Mouse (Mus musculus) CD4-positive, CD25-positive, alpha-beta regulatory T cell, adult 2 months (primary cell): ENCODE measurements around the gene Tet2.
"Not testable (repeated sequence)": the region's sequence is repeated elsewhere in the genome, so short reads cannot be mapped to it uniquely, and the experiment has no call there.

ENCODE experiments used
- DNase-seq: peaks from one replicate; pipeline ENCODE4 v3.0.0-alpha.2; 2012; ENCODE audit warnings: low read depth, low spot score

The Tet2 gene

GRCm38 (mm10) chr3:133544551-133545303, at the start of gene Tet2:
TSS of gene Tet2 (minus strand) at chr3:133545139.
- DNase-seq = peak; percentile 78

DNA sequence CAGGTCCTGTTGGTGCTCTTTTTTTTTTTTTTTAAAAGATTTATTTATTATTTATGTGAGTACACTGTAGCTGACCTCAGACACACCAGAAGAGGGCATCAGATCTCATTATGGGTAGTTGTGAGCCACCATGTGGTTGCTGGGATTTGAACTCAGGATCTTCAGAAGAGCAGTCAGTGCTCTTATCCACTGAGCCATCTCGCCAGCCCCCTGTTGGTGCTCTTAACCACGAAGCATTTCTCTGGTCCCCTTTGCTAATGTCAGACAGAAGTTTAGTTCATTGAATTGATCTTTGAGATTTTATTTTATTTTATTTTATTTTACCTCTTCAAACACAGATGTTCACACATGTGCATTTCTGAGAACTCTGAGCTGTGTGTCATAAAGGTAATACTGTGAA, 48.1 kb upstream of the Tet2 start:
- not testable (repeated sequence) for DNase-seq

- no peak for DNase-seq
Observed at GRCm38 (mm10) chr3:133590506-133591152, 45.7 kb upstream of the Tet2 start.

GRCm38 (mm10) chr3:133585010-133585409, 40.1 kb upstream of the Tet2 start:
- no peak for DNase-seq

DNA sequence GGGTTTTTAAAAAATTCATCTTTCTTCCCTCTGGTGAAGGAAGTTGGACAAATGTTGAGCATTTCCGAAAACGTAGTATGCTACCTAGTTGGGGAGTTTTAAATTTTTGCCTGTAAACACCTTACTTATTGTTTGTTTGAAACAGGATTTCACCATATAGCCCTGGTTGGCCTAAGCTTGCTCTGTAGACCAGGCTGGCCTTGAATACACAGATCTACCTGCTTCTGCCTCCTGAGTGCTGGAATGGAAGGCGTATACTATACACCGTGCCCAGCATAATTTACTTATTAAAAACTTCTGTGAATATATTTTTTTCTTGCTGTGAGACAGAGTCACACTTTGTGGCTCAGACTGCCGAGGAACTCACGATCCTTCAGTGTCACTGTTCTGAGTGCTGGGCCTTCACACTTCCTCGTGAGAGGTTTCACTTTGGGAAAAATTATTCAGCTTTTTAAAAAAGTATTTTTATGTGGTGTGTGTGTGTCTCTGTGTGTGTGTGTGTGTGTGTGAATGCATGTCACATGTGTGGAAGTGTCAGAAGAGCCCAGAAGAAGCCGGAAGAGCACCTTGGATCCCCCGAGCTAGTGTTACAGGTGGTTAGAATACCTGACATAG, 38.6 kb upstream of the Tet2 start:
- no peak for DNase-seq

- peak; percentile 27 for DNase-seq
Observed at GRCm38 (mm10) chr3:133582969-133583368, 38.0 kb upstream of the Tet2 start.

- DNase-seq = peak; percentile 33
Observed at GRCm38 (mm10) chr3:133582096-133582495, 37.2 kb upstream of the Tet2 start.

DNA sequence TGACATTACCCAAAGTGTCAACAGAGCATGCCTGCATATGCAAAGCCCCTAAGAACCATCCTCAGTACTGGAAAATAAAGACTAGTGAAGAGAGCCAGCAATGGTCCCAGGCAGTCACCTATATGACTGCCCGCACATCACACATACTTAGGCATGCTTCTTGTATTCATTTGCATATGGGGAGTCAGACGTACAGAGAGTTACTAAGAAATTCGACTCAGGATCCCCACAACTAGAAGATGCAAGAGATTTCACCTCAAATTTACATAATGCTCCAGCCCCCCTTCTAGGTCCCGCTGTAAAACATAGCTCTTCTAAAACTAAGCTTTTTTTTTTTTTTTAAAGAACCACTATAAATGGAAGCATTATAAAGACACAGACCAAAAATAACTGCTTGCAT, 36.6 kb upstream of the Tet2 start:
- DNase-seq = no peak

DNA sequence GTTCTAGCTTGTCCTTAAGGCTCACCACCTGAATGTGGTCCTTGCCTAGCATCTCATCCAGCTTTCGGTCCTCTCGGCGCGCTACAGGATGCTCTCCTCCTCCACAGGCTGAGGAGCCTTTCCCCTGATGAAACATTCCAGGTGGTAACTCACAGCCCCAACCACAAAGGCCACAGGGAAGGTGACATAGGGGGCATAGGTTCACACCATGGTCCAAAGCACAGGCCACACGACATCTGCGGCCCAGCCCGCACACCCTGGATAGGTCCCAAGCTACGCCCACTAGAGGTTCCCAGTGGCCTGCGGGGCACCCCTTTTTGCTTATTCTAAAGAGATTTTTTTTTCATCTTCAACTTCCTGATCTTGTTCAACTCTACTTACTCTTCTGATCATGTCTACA, 34.7 kb upstream of the Tet2 start:
- no peak for DNase-seq

DNA sequence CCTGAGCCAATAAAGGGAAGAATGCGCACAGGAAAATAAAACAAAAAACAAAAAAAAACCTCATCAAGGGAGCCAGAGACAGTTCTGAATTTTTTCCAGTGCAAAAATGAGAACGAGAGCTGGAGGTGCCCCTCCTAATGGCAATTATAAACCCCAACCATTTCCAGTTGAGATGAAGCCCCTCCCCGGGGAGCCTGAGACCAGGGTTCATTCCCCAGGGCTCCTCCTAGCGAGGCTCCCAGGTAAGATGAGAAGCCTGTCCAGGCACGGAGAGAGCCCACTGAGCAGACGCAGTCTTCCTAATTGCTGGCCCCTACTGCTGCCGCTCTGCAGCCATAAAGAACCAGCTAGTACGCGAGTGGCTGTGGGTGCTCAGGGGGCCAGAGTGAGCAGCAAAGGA, 34.2 kb upstream of the Tet2 start:
- DNase-seq = no peak

GRCm38 (mm10) chr3:133574969-133575368, 30.0 kb upstream of the Tet2 start:
- DNase-seq = no peak

DNA sequence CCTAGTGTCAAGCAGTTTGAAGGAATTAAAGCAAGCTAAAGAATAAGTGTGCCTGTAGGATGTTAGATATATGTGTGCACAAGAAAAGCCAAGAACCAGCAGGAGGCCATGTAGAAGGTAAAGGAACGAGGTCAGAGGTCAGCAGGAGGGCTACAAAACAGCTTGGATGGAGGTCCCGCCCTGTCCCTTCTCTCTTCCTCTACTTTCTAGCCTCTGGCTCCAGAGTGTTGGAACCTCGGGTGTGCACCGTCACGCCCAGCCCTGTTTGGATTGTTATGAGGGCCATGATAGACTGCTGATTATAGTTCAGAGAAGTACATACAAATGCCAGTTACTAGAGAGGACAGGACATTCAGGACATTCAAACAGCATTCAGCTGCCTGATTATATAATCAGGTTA, 27.0 kb upstream of the Tet2 start:
- no peak for DNase-seq

GRCm38 (mm10) chr3:133563503-133564205, 18.7 kb upstream of the Tet2 start:
- peak; percentile 58 for DNase-seq

DNA sequence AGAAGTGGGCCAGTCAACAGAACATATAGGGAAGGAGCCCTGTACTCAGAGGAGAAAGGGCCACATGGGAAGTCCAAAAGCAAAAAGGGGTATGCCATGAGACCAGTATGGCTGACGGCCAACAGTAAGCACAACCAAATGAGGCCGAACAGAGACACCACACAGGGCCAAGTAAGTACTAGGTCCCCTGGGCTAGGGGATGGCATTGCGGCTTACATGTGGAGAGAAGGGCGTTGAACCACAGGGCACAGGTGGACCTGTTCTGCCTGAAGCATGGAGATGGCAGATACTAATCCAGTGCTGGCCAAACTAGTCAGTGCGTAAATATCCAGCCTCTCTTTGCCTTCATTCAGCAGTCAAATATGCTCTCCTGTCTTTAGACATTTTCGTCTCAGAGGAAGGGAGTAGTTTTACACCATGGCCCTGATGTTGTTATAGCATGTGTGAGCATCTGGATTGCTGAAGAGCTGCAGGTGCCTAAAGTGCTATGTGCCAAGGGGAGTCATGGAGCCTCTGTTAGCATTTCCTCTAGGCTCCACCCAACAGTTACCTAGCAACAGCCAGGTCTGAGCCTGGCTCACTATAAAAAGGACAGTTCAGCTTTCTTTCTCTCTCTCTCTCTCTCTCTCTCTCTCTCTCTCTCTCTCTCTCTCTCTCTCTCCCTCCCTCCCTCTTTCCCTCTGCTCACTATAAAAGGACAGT, 14.6 kb upstream of the Tet2 start:
- no peak for DNase-seq

DNA sequence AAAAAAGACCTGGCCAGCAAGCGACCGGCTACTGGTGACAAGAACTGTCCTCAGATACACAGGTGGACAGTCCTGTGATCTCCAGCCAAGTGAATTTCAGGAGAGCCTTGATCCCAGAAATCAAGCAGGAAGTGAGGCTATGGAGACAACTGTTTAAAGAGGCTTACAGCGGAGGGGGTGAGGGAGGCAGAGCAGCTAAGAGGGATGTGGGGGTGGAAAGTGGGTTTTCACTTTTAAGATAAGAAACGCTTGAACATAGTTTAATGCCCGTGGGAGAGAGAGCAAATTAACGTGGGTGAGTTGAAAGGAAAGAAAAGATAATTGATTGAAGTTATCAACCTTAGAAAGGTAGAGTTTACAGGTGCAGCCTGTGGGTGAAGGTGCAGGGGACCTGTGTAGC, 12.7 kb upstream of the Tet2 start:
- DNase-seq = no peak

- DNase-seq = no peak
Observed at GRCm38 (mm10) chr3:133557154-133557553, 12.2 kb upstream of the Tet2 start.

- no peak for DNase-seq
Observed at GRCm38 (mm10) chr3:133555378-133555777, 10.4 kb upstream of the Tet2 start.

- DNase-seq = no peak
Observed at GRCm38 (mm10) chr3:133554552-133555067, 9.7 kb upstream of the Tet2 start.

DNA sequence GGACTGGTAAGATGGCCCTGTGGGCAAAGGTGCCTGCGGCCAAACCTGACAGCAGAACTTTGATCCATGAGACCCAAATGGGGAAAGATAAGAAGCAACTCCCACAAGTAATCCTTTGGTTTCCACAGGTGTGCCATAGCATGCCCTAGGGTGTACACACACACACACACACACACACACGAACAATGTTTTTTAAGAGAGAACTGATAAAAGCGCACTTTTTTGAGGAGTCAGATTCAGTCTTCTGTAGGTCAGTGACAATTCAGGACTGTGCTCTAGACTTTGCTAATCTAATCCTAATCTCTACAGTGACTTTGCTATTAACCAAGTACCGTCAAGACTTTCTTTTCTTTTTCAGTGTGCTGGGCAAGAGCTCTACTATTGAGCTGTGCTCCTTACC, 9.2 kb upstream of the Tet2 start:
- no peak for DNase-seq

DNA sequence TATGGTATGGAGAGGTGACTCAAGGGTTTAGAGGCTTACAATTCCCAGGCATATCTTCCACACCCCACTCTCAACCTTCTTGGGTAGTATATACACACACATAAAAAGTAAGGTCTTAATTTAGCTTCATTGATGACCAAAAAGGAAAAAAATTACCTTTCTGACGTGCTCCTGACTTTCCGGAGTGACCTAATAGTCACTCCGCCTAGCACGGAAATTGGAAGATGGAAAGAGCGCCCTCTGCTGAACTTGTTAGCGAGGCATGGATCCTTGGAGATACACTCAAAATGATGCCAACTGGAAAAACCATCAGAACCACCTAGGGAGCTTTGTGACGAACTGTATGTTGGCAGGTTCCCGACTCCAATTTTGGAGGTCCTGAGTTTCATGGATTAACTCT, 7.0 kb upstream of the Tet2 start:
- DNase-seq = peak; percentile 29

- DNase-seq = no peak
Observed at GRCm38 (mm10) chr3:133549385-133550170, 4.6 kb upstream of the Tet2 start.
